8 mouse cellular contexts compared by ENCODE assay signal in the genomic region with DNA sequence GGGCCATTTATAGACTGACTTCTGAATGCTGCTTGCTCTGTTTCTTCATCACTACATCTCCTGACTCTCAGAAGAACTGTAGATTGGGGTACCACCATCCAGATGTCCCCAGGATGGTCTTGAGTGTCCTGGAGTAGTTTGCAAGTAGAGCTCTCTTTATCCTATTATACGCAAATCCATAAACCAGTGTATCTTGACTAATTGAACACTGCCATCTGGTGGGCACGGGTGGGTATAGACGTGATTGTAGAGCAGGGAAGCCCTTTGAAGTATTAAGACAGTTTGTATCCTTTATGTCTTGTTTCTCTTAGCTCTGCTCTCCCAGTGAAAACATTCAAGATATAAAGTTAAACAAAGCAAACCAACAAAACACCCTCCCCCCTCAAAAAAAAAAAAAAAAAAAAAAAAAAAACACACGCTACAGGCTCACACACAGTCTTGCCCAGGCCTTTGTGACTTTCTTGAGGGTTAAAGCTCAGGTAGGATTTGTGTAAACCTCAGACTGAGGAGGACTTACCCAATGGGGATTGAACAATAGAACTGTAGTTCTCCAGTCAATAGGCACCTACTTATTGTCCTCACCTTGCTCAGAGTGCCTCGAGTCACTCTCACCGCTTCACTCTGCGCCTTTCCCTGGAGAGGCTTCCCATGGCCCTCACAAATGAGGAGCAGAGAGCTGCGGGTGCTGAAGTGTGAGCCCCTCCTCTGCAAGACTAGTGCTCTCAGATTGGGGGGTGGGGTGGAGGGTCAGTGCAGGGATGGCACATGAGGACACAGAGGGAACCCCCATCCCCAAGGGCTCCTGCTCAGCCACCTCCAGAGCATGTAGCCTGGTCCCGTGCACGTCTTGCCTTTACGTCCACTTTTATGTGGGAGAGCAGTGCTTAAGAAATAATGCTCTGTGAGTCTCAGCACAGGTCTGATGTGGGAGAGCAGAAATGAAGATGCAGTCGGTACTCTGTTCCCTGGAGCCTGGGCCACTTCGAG. TPM values are rescaled to one million over a fixed set of nuclear protein-coding genes. Genes with fewer than 3 reads are reported as not detected.
A peak's percentile ranks its signal among the peaks of the same experiment; 100 is the strongest.
DNase-seq lines count a peak whose midpoint lies in the region; ATAC-seq and TF ChIP-seq lines count a peak whose summit lies in the region.

No protein-coding gene starts in this region.

- ATAC-seq in liver, embryonic 12.5 days, result no peak
- ATAC-seq in kidney, embryonic 16.5 days (ENCODE audit: low FRiP score, low TSS enrichment), result peak; percentile 51; the same call in 1 of the 2 replicates
- ATAC-seq in neural tube, embryonic 11.5 days (ENCODE audit: insufficient read depth, low FRiP score, low TSS enrichment), result no peak
- ATAC-seq in stomach, embryonic 16.5 days (ENCODE audit: insufficient read depth, low FRiP score), result 0 out of 2 replicates have a peak, but pooled peaks have one; percentile 25

- peak; percentile 55 for TF ChIP-seq CTCF in liver, adult 2 months (IDR thresholded peaks at IDR 0.05; ENCODE audit: low read depth, low read length)

- peak; percentile 70 for DNase-seq in liver
- DNase-seq in cerebellum, postnatal 25 days, result peak; percentile 81 to 90
- peak; percentile 64 for DNase-seq in gastrocnemius, adult 18-20 months (ENCODE audit: low spot score)
- peak; percentile 55 for DNase-seq in liver, adult 2 months (ENCODE audit: extremely low read depth, low read depth, low spot score)
- peak; percentile 77 for DNase-seq in neural tube, embryonic 11.5 days (ENCODE audit: low spot score)

- no peaks in the 10 kb centered on the region for H3K4me1 ChIP-seq in liver, embryonic 12.5 days
- H3K4me1 ChIP-seq in kidney, embryonic 16.5 days (ENCODE audit: insufficient read depth, low read length), result no peaks in the 10 kb centered on the region
- H3K4me1 ChIP-seq in liver, adult 2 months (ENCODE audit: control insufficient read depth, insufficient read depth, low read length), result no peaks in the 10 kb centered on the region
- no peaks in the 10 kb centered on the region for H3K4me1 ChIP-seq in neural tube, embryonic 11.5 days (ENCODE audit: control insufficient read depth, insufficient read depth, low read length)
- no peaks in the 10 kb centered on the region for H3K4me1 ChIP-seq in stomach, embryonic 16.5 days (ENCODE audit: control insufficient read depth, insufficient read depth, low read length)

- H3K9ac ChIP-seq in liver, embryonic 12.5 days, result no peak overlapping the region
- H3K9ac ChIP-seq in kidney, embryonic 16.5 days (replicated peaks; ENCODE audit: low read length), result no peak overlapping the region
- H3K9ac ChIP-seq in liver, adult 2 months (ENCODE audit: low read depth, low read length), result no peak overlapping the region
- no peak overlapping the region for H3K9ac ChIP-seq in neural tube, embryonic 11.5 days (ENCODE audit: low read length)
- H3K9ac ChIP-seq in stomach, embryonic 16.5 days (ENCODE audit: low read length), result no peak overlapping the region

- no peak for TF ChIP-seq POLR2A in liver, adult 2 months (IDR thresholded peaks at IDR 0.05; ENCODE audit: extremely low read depth, insufficient read depth, low read length)

- no peaks in the 10 kb centered on the region for H3K9me3 ChIP-seq in liver, embryonic 12.5 days (replicated peaks)
- no peaks in the 10 kb centered on the region for H3K9me3 ChIP-seq in kidney, embryonic 16.5 days (ENCODE audit: low read length)
- H3K9me3 ChIP-seq in neural tube, embryonic 11.5 days (ENCODE audit: control insufficient read depth, low read length), result no peaks in the 10 kb centered on the region
- H3K9me3 ChIP-seq in stomach, embryonic 16.5 days (replicated peaks; ENCODE audit: control insufficient read depth, low read length), result no peaks in the 10 kb centered on the region

- no peaks in the 10 kb centered on the region for H3K27me3 ChIP-seq in liver, embryonic 12.5 days (replicated peaks)
- H3K27me3 ChIP-seq in kidney, embryonic 16.5 days (ENCODE audit: insufficient read depth, low read length), result no peaks in the 10 kb centered on the region
- no peaks in the 10 kb centered on the region for H3K27me3 ChIP-seq in liver, adult 2 months (ENCODE audit: control insufficient read depth, insufficient read depth, low read length)
- no peaks in the 10 kb centered on the region for H3K27me3 ChIP-seq in neural tube, embryonic 11.5 days (ENCODE audit: control insufficient read depth, insufficient read depth, low read length)
- H3K27me3 ChIP-seq in stomach, embryonic 16.5 days (ENCODE audit: control insufficient read depth, insufficient read depth, low read length), result no peaks in the 10 kb centered on the region

- no peaks in the 10 kb centered on the region for H3K79me2 ChIP-seq in liver, adult 2 months (ENCODE audit: control insufficient read depth, insufficient read depth, low read length)

- H3K27ac ChIP-seq in liver, embryonic 12.5 days, result no peak overlapping the region
- no peak overlapping the region for H3K27ac ChIP-seq in kidney, embryonic 16.5 days (ENCODE audit: low read length)
- H3K27ac ChIP-seq in liver, adult 2 months (replicated peaks; ENCODE audit: insufficient read depth, low read depth, low read length), result no peak overlapping the region
- no peak overlapping the region for H3K27ac ChIP-seq in neural tube, embryonic 11.5 days (ENCODE audit: low read depth, low read length)
- no peak overlapping the region for H3K27ac ChIP-seq in stomach, embryonic 16.5 days (ENCODE audit: low read length)

- no peak overlapping the region for H3K4me3 ChIP-seq in liver, embryonic 12.5 days
- H3K4me3 ChIP-seq in kidney, embryonic 16.5 days (ENCODE audit: low read length), result no peak overlapping the region
- no peak overlapping the region for H3K4me3 ChIP-seq in liver, adult 2 months (ENCODE audit: insufficient read depth, low read depth, low read length)
- no peak overlapping the region for H3K4me3 ChIP-seq in neural tube, embryonic 11.5 days (ENCODE audit: low read depth, low read length)
- H3K4me3 ChIP-seq in stomach, embryonic 16.5 days (replicated peaks; ENCODE audit: low read length), result no peak overlapping the region

- H3K36me3 ChIP-seq in liver, embryonic 12.5 days, result no peaks in the 10 kb centered on the region
- no peaks in the 10 kb centered on the region for H3K36me3 ChIP-seq in kidney, embryonic 16.5 days (ENCODE audit: insufficient read depth, low read length)
- no peaks in the 10 kb centered on the region for H3K36me3 ChIP-seq in liver, adult 2 months (ENCODE audit: control insufficient read depth, insufficient read depth, low read length)
- H3K36me3 ChIP-seq in neural tube, embryonic 11.5 days (ENCODE audit: control insufficient read depth, insufficient read depth, low read length), result no peaks in the 10 kb centered on the region
- no peaks in the 10 kb centered on the region for H3K36me3 ChIP-seq in stomach, embryonic 16.5 days (ENCODE audit: control insufficient read depth, insufficient read depth, low read length)

- no peak overlapping the region for H3K4me2 ChIP-seq in liver, embryonic 12.5 days
- H3K4me2 ChIP-seq in kidney, embryonic 16.5 days (replicated peaks; ENCODE audit: low read depth, low read length), result no peak overlapping the region
- no peak overlapping the region for H3K4me2 ChIP-seq in neural tube, embryonic 11.5 days (ENCODE audit: low read depth)
- H3K4me2 ChIP-seq in stomach, embryonic 16.5 days (ENCODE audit: low read depth, low read length), result no peak overlapping the region

- 57% methylated on average over 13 of the region's 13 CpGs for WGBS in liver, embryonic 12.5 days (ENCODE audit: insufficient replicate concordance)
- 67% methylated on average over 13 of the region's 13 CpGs for WGBS in kidney, embryonic 16.5 days
- 70% methylated on average over 13 of the region's 13 CpGs for WGBS in liver, adult 2 months
- 70% methylated on average over 13 of the region's 13 CpGs for WGBS in neural tube, embryonic 11.5 days
- 69% methylated on average over 13 of the region's 13 CpGs for WGBS in stomach, embryonic 16.5 days

RNA-seq across cellular contexts. Expression of a gene that starts 51.9 kb away (rescaled TPM):
- polyA plus RNA-seq in liver, embryonic 12.5 days (2016; fragmentation: Nextera tagmentation; extraction: Ambion mirVana), result 3.6 and 4.9 TPM in 2 replicates
- total RNA-seq in gastrocnemius, adult 18-20 months (2021), result 1 to 10 TPM; 2.2 to 2.3 TPM
- polyA plus RNA-seq in kidney, embryonic 16.5 days (2015; fragmentation: Nextera tagmentation; extraction: Ambion mirVana), result 17.1 and 19.8 TPM in 2 replicates
- 0.65 and 1.3 TPM in 2 replicates for total RNA-seq in liver, adult 2 months (2014; rRNA removed)
- 0.46 and 0.51 TPM in 2 replicates for polyA plus RNA-seq in liver, adult 2 months (2012; rRNA removed)
- polyA plus RNA-seq in neural tube, embryonic 11.5 days (2014; fragmentation: Nextera tagmentation; extraction: Ambion mirVana), result 46.1 and 46.6 TPM in 2 replicates
- polyA plus RNA-seq in stomach, embryonic 16.5 days (2015; fragmentation: Nextera tagmentation; extraction: Ambion mirVana), result 11.2 and 12.4 TPM in 2 replicates

Comparison
In these comparisons a context has a peak if more than half of its experiments do, and no peak if none do; other contexts are left out.
1. ATAC-seq: peak in kidney, embryonic 16.5 days (single experiment) and stomach, embryonic 16.5 days (single experiment); none in liver, embryonic 12.5 days (single experiment) and neural tube, embryonic 11.5 days (single experiment).
2. Peak in every context shown above with its lines, with median percentiles within 50 percentile points of each other: DNase-seq.